Mouse (Mus musculus): ENCODE measurements at regions not wholly inside any gene's neighbourhood (a gene's known extent, or its start where the extent isn't known, plus 50 kb on each side); places are given as distances from the start of the nearest gene placed in this dataset.

- no peak for DNase-seq (ENCODE audit: low spot score)
Observed at GRCm38 (mm10) chr14:105950924-105951323, 54.3 kb upstream of the Spry2 start.

GRCm38 (mm10) chr14:105955082-105955481 is 58.5 kb upstream of the Spry2 start:
- no peak for DNase-seq (ENCODE audit: low spot score)

GRCm38 (mm10) chr14:105956796-105957195 is 60.2 kb upstream of the Spry2 start:
- DNase-seq (ENCODE audit: low spot score): no peak

- no peak for DNase-seq (ENCODE audit: low spot score)
Observed at GRCm38 (mm10) chr14:105958005-105958404, 61.4 kb upstream of the Spry2 start.

- DNase-seq (ENCODE audit: low spot score): peak; percentile 5
Observed at GRCm38 (mm10) chr14:105979544-105980323, 83.1 kb upstream of the Spry2 start.

GRCm38 (mm10) chr14:105980324-105980680 is 83.7 kb upstream of the Spry2 start:
- no peak for DNase-seq (ENCODE audit: low spot score)

GRCm38 (mm10) chr14:105987341-105987882 is 90.8 kb upstream of the Spry2 start:
- DNase-seq (ENCODE audit: low spot score): no peak

- no peak for DNase-seq (ENCODE audit: low spot score)
Observed at GRCm38 (mm10) chr14:105988738-105989137, 92.1 kb upstream of the Spry2 start.

- no peak for DNase-seq (ENCODE audit: low spot score)
Observed at GRCm38 (mm10) chr14:105993124-105993523, 96.5 kb upstream of the Spry2 start.

- no peak for DNase-seq (ENCODE audit: low spot score)
Observed at GRCm38 (mm10) chr14:105999801-106000200, 103.2 kb upstream of the Spry2 start.

- no peak for DNase-seq (ENCODE audit: low spot score)
Observed at GRCm38 (mm10) chr14:106007769-106008168, 98.2 kb upstream of the Trim52 start.

GRCm38 (mm10) chr14:106008951-106009350 is 97.0 kb upstream of the Trim52 start:
- no peak for DNase-seq (ENCODE audit: low spot score)

GRCm38 (mm10) chr14:106010961-106011360 is 95.0 kb upstream of the Trim52 start:
- DNase-seq (ENCODE audit: low spot score): no peak

GRCm38 (mm10) chr14:106011991-106012427 is 94.0 kb upstream of the Trim52 start:
- peak; percentile 27 for DNase-seq (ENCODE audit: low spot score)

- DNase-seq (ENCODE audit: low spot score): no peak
Observed at GRCm38 (mm10) chr14:106022806-106023205, 83.2 kb upstream of the Trim52 start.

GRCm38 (mm10) chr14:106026815-106027214 is 79.2 kb upstream of the Trim52 start:
- no peak for DNase-seq (ENCODE audit: low spot score)

- no peak for DNase-seq (ENCODE audit: low spot score)
Observed at GRCm38 (mm10) chr14:106027686-106028085, 78.3 kb upstream of the Trim52 start.

- no peak for DNase-seq (ENCODE audit: low spot score)
Observed at GRCm38 (mm10) chr14:106031094-106031493, 74.9 kb upstream of the Trim52 start.

GRCm38 (mm10) chr14:106033793-106034192 is 72.2 kb upstream of the Trim52 start:
- DNase-seq (ENCODE audit: low spot score): no peak

GRCm38 (mm10) chr14:106034933-106035665 is 70.9 kb upstream of the Trim52 start:
- no peak for DNase-seq (ENCODE audit: low spot score)

- DNase-seq (ENCODE audit: low spot score): no peak
Observed at GRCm38 (mm10) chr14:106044274-106044673, 61.7 kb upstream of the Trim52 start.

- no peak for DNase-seq (ENCODE audit: low spot score)
Observed at GRCm38 (mm10) chr14:106050231-106050630, 55.8 kb upstream of the Trim52 start.
